Mouse (Mus musculus): ENCODE data around the gene Olfr596. TPM values are rescaled to one million over a fixed set of nuclear protein-coding genes. Genes with fewer than 3 reads are reported as not detected.
"Not testable (repeated sequence)": the region's sequence is repeated elsewhere in the genome, so short reads cannot be mapped to it uniquely, and the experiment has no call there.

Gene Olfr596
- polyA plus RNA-seq (2015; fragmentation: Nextera tagmentation; extraction: Ambion mirVana), result not detected in 2 replicates

GRCm38 (mm10) chr7:103305348-103305747, at the start of gene Olfr596:
Gene Olfr596, plus strand, starts transcription at chr7:103305648.
- H3K36me3 ChIP-seq; H3K4me3 ChIP-seq; H3K4me1 ChIP-seq; H3K27ac ChIP-seq; H3K27me3 ChIP-seq; H3K4me2 ChIP-seq; H3K9ac ChIP-seq; ATAC-seq (ENCODE audit: borderline replicate concordance, extremely low read depth, low FRiP score, low TSS enrichment); H3K9me3 ChIP-seq: not testable (repeated sequence)
- 81% methylated on average over 2 of the region's 2 CpGs for WGBS

- not testable (repeated sequence) for H3K9me3 ChIP-seq; H3K4me2 ChIP-seq; H3K36me3 ChIP-seq; H3K27ac ChIP-seq; H3K4me1 ChIP-seq; H3K9ac ChIP-seq; ATAC-seq (ENCODE audit: borderline replicate concordance, extremely low read depth, low FRiP score, low TSS enrichment); H3K4me3 ChIP-seq; H3K27me3 ChIP-seq
- WGBS, result 86% methylated on average over 2 of the region's 2 CpGs
These were observed 10.6 kb downstream of the Olfr596 start, which contains the start of gene Olfr597 for GRCm38 (mm10) chr7:103316015-103316414. Gene Olfr597, plus strand, starts transcription at chr7:103316315.

- Histone ChIP-seq H3K9me3 (no peaks in the 10 kb centered on the region), H3K4me1 (no peaks in the 10 kb centered on the region), H3K27me3 (no peaks in the 10 kb centered on the region), H3K4me2 (no peak within 1 kb of the TSS), H3K36me3 (no peaks in the 10 kb centered on the region), H3K9ac (no peak within 1 kb of the TSS), H3K4me3 (no peak within 1 kb of the TSS), H3K27ac (no peak within 1 kb of the TSS)
- no peak for ATAC-seq (ENCODE audit: borderline replicate concordance, extremely low read depth, low FRiP score, low TSS enrichment)
These were observed 17.8 kb downstream of the Olfr596 start, which contains the start of gene Olfr598 for GRCm38 (mm10) chr7:103323268-103323667. Gene Olfr598, plus strand, starts transcription at chr7:103323568.

DNA sequence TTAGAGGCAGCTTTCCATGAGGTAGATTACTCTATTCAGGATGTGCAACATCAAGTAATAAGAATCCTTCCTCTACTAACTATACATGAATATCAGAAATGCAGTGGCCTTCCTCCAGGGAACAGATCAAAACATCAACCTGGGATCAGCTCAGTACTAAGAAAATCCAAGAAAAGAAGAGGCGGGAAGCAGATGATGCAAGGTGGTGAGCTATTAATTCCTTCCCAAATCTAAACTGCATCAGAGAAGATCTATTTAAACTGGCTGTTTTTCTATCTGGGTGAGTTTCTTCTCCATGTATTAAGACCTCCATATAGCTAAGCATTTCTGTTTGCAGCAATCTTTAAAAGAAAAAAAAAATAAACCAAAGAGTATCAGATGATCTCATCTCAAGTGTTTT, 30.2 kb downstream of the Olfr596 start, which contains the start of gene Olfr599:
TSS of gene Olfr599 (plus strand) at position 301 of the 400 bp plus-strand sequence.
- no peaks in the 10 kb centered on the region for H3K4me1 ChIP-seq
- no peaks in the 10 kb centered on the region for H3K27me3 ChIP-seq
- H3K36me3 ChIP-seq, result no peaks in the 10 kb centered on the region
- H3K9ac ChIP-seq, result no peak within 1 kb of the TSS
- H3K4me3 ChIP-seq, result no peak within 1 kb of the TSS
- H3K9me3 ChIP-seq, result no peaks in the 10 kb centered on the region
- no peak for ATAC-seq (ENCODE audit: borderline replicate concordance, extremely low read depth, low FRiP score, low TSS enrichment)
- no peak within 1 kb of the TSS for H3K27ac ChIP-seq
- H3K4me2 ChIP-seq, result no peak within 1 kb of the TSS
- 90% methylated on average over 1 of the region's 1 CpGs for WGBS

GRCm38 (mm10) chr7:103349569-103349968, 44.1 kb downstream of the Olfr596 start, which contains the start of gene Olfr600:
Gene Olfr600, minus strand, starts transcription at chr7:103349669.
- Histone ChIP-seq H3K4me3 (no peak within 1 kb of the TSS), H3K36me3 (no peaks in the 10 kb centered on the region), H3K9me3 (no peaks in the 10 kb centered on the region), H3K27ac (no peak within 1 kb of the TSS), H3K9ac (no peak within 1 kb of the TSS), H3K4me2 (no peak within 1 kb of the TSS), H3K4me1 (no peaks in the 10 kb centered on the region), H3K27me3 (no peaks in the 10 kb centered on the region)
- ATAC-seq (ENCODE audit: borderline replicate concordance, extremely low read depth, low FRiP score, low TSS enrichment), result no peak

Small RNA genes lying within 50 kb of the gene (microRNA-seq; reads per million reads assigned to microRNA genes)
- not detected for gene Gm23550
- gene Gm25171, result not detected

Other genes starting within 250 kb of the Olfr596 start
- gene Olfr584, start 223.8 kb upstream of the Olfr596 start, polyA plus RNA-seq (2015; fragmentation: Nextera tagmentation; extraction: Ambion mirVana), result not detected in 2 replicates
- gene Olfr585, start 207.9 kb upstream of the Olfr596 start, polyA plus RNA-seq (2015; fragmentation: Nextera tagmentation; extraction: Ambion mirVana), result not detected in 2 replicates
- gene Olfr586, start 180.0 kb upstream of the Olfr596 start, polyA plus RNA-seq (2015; fragmentation: Nextera tagmentation; extraction: Ambion mirVana), result not detected in 2 replicates
- not detected in 2 replicates for gene Olfr588-ps1, start 164.8 kb upstream of the Olfr596 start, polyA plus RNA-seq (2015; fragmentation: Nextera tagmentation; extraction: Ambion mirVana)
- gene Olfr589, start 149.3 kb upstream of the Olfr596 start, polyA plus RNA-seq (2015; fragmentation: Nextera tagmentation; extraction: Ambion mirVana), result not detected in 2 replicates
- not detected in 2 replicates for gene Olfr591, start 127.3 kb upstream of the Olfr596 start, polyA plus RNA-seq (2015; fragmentation: Nextera tagmentation; extraction: Ambion mirVana)
- gene Olfr592, start 120.8 kb upstream of the Olfr596 start, polyA plus RNA-seq (2015; fragmentation: Nextera tagmentation; extraction: Ambion mirVana), result not detected in 2 replicates
- gene Olfr593, start 93.8 kb upstream of the Olfr596 start, polyA plus RNA-seq (2015; fragmentation: Nextera tagmentation; extraction: Ambion mirVana), result not detected in 2 replicates
- not detected in 2 replicates for gene Olfr594, start 88.7 kb upstream of the Olfr596 start, polyA plus RNA-seq (2015; fragmentation: Nextera tagmentation; extraction: Ambion mirVana)
- gene Usp17ld, start 53.1 kb upstream of the Olfr596 start, polyA plus RNA-seq (2015; fragmentation: Nextera tagmentation; extraction: Ambion mirVana), result not detected in 2 replicates
- not detected in 2 replicates for gene Olfr597, start 10.7 kb downstream of the Olfr596 start, polyA plus RNA-seq (2015; fragmentation: Nextera tagmentation; extraction: Ambion mirVana)
- gene Olfr598, start 17.9 kb downstream of the Olfr596 start, polyA plus RNA-seq (2015; fragmentation: Nextera tagmentation; extraction: Ambion mirVana), result not detected in 2 replicates
- gene Olfr599, start 30.3 kb downstream of the Olfr596 start, polyA plus RNA-seq (2015; fragmentation: Nextera tagmentation; extraction: Ambion mirVana), result not detected in 2 replicates
- gene Olfr600, start 44.0 kb downstream of the Olfr596 start, polyA plus RNA-seq (2015; fragmentation: Nextera tagmentation; extraction: Ambion mirVana), result not detected in 2 replicates
- gene Olfr601, start 57.0 kb downstream of the Olfr596 start, polyA plus RNA-seq (2015; fragmentation: Nextera tagmentation; extraction: Ambion mirVana), result not detected in 2 replicates
- gene Olfr603, start 80.5 kb downstream of the Olfr596 start, polyA plus RNA-seq (2015; fragmentation: Nextera tagmentation; extraction: Ambion mirVana), result not detected in 2 replicates
- gene Usp17lc, start 109.4 kb downstream of the Olfr596 start, polyA plus RNA-seq (2015; fragmentation: Nextera tagmentation; extraction: Ambion mirVana), result not detected in 2 replicates
- gene Olfr605, start 139.8 kb downstream of the Olfr596 start, polyA plus RNA-seq (2015; fragmentation: Nextera tagmentation; extraction: Ambion mirVana), result not detected in 2 replicates
- gene Olfr606, start 143.4 kb downstream of the Olfr596 start, polyA plus RNA-seq (2015; fragmentation: Nextera tagmentation; extraction: Ambion mirVana), result not detected in 2 replicates
- not detected in 2 replicates for gene Olfr607, start 158.5 kb downstream of the Olfr596 start, polyA plus RNA-seq (2015; fragmentation: Nextera tagmentation; extraction: Ambion mirVana)
- gene Olfr608, start 164.2 kb downstream of the Olfr596 start, polyA plus RNA-seq (2015; fragmentation: Nextera tagmentation; extraction: Ambion mirVana), result not detected in 2 replicates
- gene Olfr609, start 192.4 kb downstream of the Olfr596 start, polyA plus RNA-seq (2015; fragmentation: Nextera tagmentation; extraction: Ambion mirVana), result not detected in 2 replicates
- gene Olfr610, start 206.5 kb downstream of the Olfr596 start, polyA plus RNA-seq (2015; fragmentation: Nextera tagmentation; extraction: Ambion mirVana), result not detected in 2 replicates
- not detected in 2 replicates for gene Olfr611, start 215.2 kb downstream of the Olfr596 start, polyA plus RNA-seq (2015; fragmentation: Nextera tagmentation; extraction: Ambion mirVana)
- gene Olfr612, start 237.1 kb downstream of the Olfr596 start, polyA plus RNA-seq (2015; fragmentation: Nextera tagmentation; extraction: Ambion mirVana), result not detected in 2 replicates
- gene Olfr613, start 242.4 kb downstream of the Olfr596 start, polyA plus RNA-seq (2015; fragmentation: Nextera tagmentation; extraction: Ambion mirVana), result not detected in 2 replicates

Data from lung, embryonic 15.5 days (tissue).